Mouse (Mus musculus): ENCODE measurements at regions not wholly inside any gene's neighbourhood (a gene's known extent, or its start where the extent isn't known, plus 50 kb on each side); places are given as distances from the start of the nearest gene placed in this dataset.

DNA sequence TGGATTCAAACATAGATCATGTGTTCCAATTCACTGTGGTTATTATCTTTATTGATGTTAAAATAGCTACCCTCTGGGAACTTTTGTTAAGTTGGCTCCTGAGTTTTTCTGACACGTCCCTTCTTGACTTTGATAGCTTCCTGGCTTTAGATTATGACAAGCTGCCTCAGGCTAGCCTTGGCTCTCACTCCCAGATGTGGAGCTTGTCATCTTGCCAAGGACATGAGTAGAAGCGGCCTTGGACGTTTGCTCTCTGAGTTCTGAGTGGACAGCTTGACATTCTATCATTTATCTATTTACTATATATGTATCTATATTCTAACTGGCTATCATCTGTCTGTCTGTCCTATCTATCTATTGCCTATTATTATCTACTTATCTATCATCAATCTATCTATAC is 273.9 kb downstream of the Wdr11 start:
- H3K79me2 ChIP-seq (ENCODE audit: control insufficient read depth, insufficient read depth) = no peaks in the 10 kb centered on the region
- no peaks in the 10 kb centered on the region for H3K36me3 ChIP-seq (ENCODE audit: control insufficient read depth, insufficient read depth)
- H3ac ChIP-seq (ENCODE audit: control insufficient read depth, insufficient read length, low read depth) = no peak overlapping the region
- no peak overlapping the region for H3K4me3 ChIP-seq (ENCODE audit: insufficient read depth, poor library complexity, severe bottlenecking)
- TF ChIP-seq MAX (IDR thresholded peaks at IDR 0.05) (no peak), CTCF (IDR thresholded peaks at IDR 0.05; ENCODE audit: control insufficient read depth, insufficient read depth, insufficient read length) (no peak), MYOG (IDR thresholded peaks at IDR 0.05; ENCODE audit: control insufficient read depth, extremely low read depth, insufficient read length) (no peak), MYOD1 (IDR thresholded peaks at IDR 0.05; ENCODE audit: control insufficient read depth, insufficient read length, low read depth) (no peak), CEBPB (IDR thresholded peaks at IDR 0.05; ENCODE audit: low read depth) (no peak), FOSL1 (IDR thresholded peaks at IDR 0.05; ENCODE audit: insufficient read depth, low read length, poor library complexity, severe bottlenecking) (no peak), USF1 (IDR thresholded peaks at IDR 0.05; ENCODE audit: low read depth) (no peak)
- H3K27me3 ChIP-seq (ENCODE audit: control insufficient read depth, insufficient read depth, insufficient read length) = no peaks in the 10 kb centered on the region
- H3K79me3 ChIP-seq (ENCODE audit: low read depth) = no peaks in the 10 kb centered on the region

- Histone ChIP-seq H3K4me3 (ENCODE audit: insufficient read depth, poor library complexity, severe bottlenecking) (no peak overlapping the region), H3K36me3 (ENCODE audit: control insufficient read depth, insufficient read depth) (no peaks in the 10 kb centered on the region), H3ac (ENCODE audit: control insufficient read depth, insufficient read length, low read depth) (no peak overlapping the region), H3K79me3 (ENCODE audit: low read depth) (no peaks in the 10 kb centered on the region), H3K79me2 (ENCODE audit: control insufficient read depth, insufficient read depth) (no peaks in the 10 kb centered on the region), H3K27me3 (ENCODE audit: control insufficient read depth, insufficient read depth, insufficient read length) (no peaks in the 10 kb centered on the region)
- TF ChIP-seq MYOG (IDR thresholded peaks at IDR 0.05; ENCODE audit: control insufficient read depth, extremely low read depth, insufficient read length) (no peak), FOSL1 (IDR thresholded peaks at IDR 0.05; ENCODE audit: insufficient read depth, low read length, poor library complexity, severe bottlenecking) (no peak), MYOD1 (IDR thresholded peaks at IDR 0.05; ENCODE audit: control insufficient read depth, insufficient read length, low read depth) (no peak), USF1 (IDR thresholded peaks at IDR 0.05; ENCODE audit: low read depth) (no peak), MAX (IDR thresholded peaks at IDR 0.05) (no peak), CEBPB (IDR thresholded peaks at IDR 0.05; ENCODE audit: low read depth) (no peak), CTCF (IDR thresholded peaks at IDR 0.05; ENCODE audit: control insufficient read depth, insufficient read depth, insufficient read length) (no peak)
Measured at GRCm38 (mm10) chr7:129872208-129872790, 280.6 kb downstream of the Wdr11 start.

- H3K79me2 ChIP-seq (ENCODE audit: control insufficient read depth, insufficient read depth) = no peaks in the 10 kb centered on the region
- no peak for TF ChIP-seq FOSL1 (IDR thresholded peaks at IDR 0.05; ENCODE audit: insufficient read depth, low read length, poor library complexity, severe bottlenecking)
- TF ChIP-seq CTCF (IDR thresholded peaks at IDR 0.05; ENCODE audit: control insufficient read depth, insufficient read depth, insufficient read length) = no peak
- TF ChIP-seq MYOD1 (IDR thresholded peaks at IDR 0.05; ENCODE audit: control insufficient read depth, insufficient read length, low read depth) = no peak
- TF ChIP-seq USF1 (IDR thresholded peaks at IDR 0.05; ENCODE audit: low read depth) = no peak
- TF ChIP-seq MYOG (IDR thresholded peaks at IDR 0.05; ENCODE audit: control insufficient read depth, extremely low read depth, insufficient read length) = no peak
- TF ChIP-seq CEBPB (IDR thresholded peaks at IDR 0.05; ENCODE audit: low read depth) = no peak
- no peak for TF ChIP-seq MAX (IDR thresholded peaks at IDR 0.05)
- no peak overlapping the region for H3K4me3 ChIP-seq (ENCODE audit: insufficient read depth, poor library complexity, severe bottlenecking)
- no peaks in the 10 kb centered on the region for H3K36me3 ChIP-seq (ENCODE audit: control insufficient read depth, insufficient read depth)
- no peak overlapping the region for H3ac ChIP-seq (ENCODE audit: control insufficient read depth, insufficient read length, low read depth)
- H3K27me3 ChIP-seq (ENCODE audit: control insufficient read depth, insufficient read depth, insufficient read length) = no peaks in the 10 kb centered on the region
- no peaks in the 10 kb centered on the region for H3K79me3 ChIP-seq (ENCODE audit: low read depth)
Measured at GRCm38 (mm10) chr7:129876202-129876851, 284.7 kb downstream of the Wdr11 start.

GRCm38 (mm10) chr7:129876852-129877223 is 285.2 kb downstream of the Wdr11 start:
- Histone ChIP-seq H3K79me3 (ENCODE audit: low read depth) (no peaks in the 10 kb centered on the region), H3K4me3 (ENCODE audit: insufficient read depth, poor library complexity, severe bottlenecking) (no peak overlapping the region), H3K36me3 (ENCODE audit: control insufficient read depth, insufficient read depth) (no peaks in the 10 kb centered on the region), H3K27me3 (ENCODE audit: control insufficient read depth, insufficient read depth, insufficient read length) (no peaks in the 10 kb centered on the region), H3K79me2 (ENCODE audit: control insufficient read depth, insufficient read depth) (no peaks in the 10 kb centered on the region), H3ac (ENCODE audit: control insufficient read depth, insufficient read length, low read depth) (no peak overlapping the region)
- TF ChIP-seq CEBPB (IDR thresholded peaks at IDR 0.05; ENCODE audit: low read depth) (no peak), FOSL1 (IDR thresholded peaks at IDR 0.05; ENCODE audit: insufficient read depth, low read length, poor library complexity, severe bottlenecking) (no peak), MAX (IDR thresholded peaks at IDR 0.05) (no peak), USF1 (IDR thresholded peaks at IDR 0.05; ENCODE audit: low read depth) (no peak), MYOD1 (IDR thresholded peaks at IDR 0.05; ENCODE audit: control insufficient read depth, insufficient read length, low read depth) (no peak), CTCF (IDR thresholded peaks at IDR 0.05; ENCODE audit: control insufficient read depth, insufficient read depth, insufficient read length) (no peak), MYOG (IDR thresholded peaks at IDR 0.05; ENCODE audit: control insufficient read depth, extremely low read depth, insufficient read length) (no peak)

DNA sequence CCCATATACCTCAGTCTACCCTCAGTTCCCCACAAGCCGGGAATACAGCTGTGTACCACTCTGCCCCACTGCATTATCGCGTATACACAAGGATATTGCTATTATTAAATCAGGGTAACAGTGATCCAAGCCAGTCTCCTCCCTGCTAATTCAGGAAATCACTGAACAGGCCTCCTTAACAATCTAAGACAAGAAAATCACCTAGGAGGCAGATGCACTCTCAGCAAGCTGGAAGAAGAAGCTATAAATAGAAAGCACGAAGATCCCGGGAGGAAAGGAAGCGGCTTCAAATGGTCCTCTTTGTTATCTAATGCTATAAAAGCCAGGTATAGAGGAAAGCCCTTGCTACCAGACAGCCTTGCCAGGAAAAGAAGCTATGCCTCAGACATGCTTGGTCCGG is 304.6 kb downstream of the Wdr11 start:
- H3ac ChIP-seq (ENCODE audit: control insufficient read depth, insufficient read length, low read depth) = no peak overlapping the region
- TF ChIP-seq CTCF (IDR thresholded peaks at IDR 0.05; ENCODE audit: control insufficient read depth, insufficient read depth, insufficient read length) = no peak
- no peak for TF ChIP-seq MYOD1 (IDR thresholded peaks at IDR 0.05; ENCODE audit: control insufficient read depth, insufficient read length, low read depth)
- no peak for TF ChIP-seq USF1 (IDR thresholded peaks at IDR 0.05; ENCODE audit: low read depth)
- TF ChIP-seq FOSL1 (IDR thresholded peaks at IDR 0.05; ENCODE audit: insufficient read depth, low read length, poor library complexity, severe bottlenecking) = no peak
- TF ChIP-seq CEBPB (IDR thresholded peaks at IDR 0.05; ENCODE audit: low read depth) = no peak
- no peaks in the 10 kb centered on the region for H3K27me3 ChIP-seq (ENCODE audit: control insufficient read depth, insufficient read depth, insufficient read length)
- H3K79me2 ChIP-seq (ENCODE audit: control insufficient read depth, insufficient read depth) = no peaks in the 10 kb centered on the region
- no peaks in the 10 kb centered on the region for H3K36me3 ChIP-seq (ENCODE audit: control insufficient read depth, insufficient read depth)
- H3K79me3 ChIP-seq (ENCODE audit: low read depth) = no peaks in the 10 kb centered on the region
- no peak overlapping the region for H3K4me3 ChIP-seq (ENCODE audit: insufficient read depth, poor library complexity, severe bottlenecking)

Data from C2C12 (cell line).